Mouse (Mus musculus) splenic B cell, adult 2 months (primary cell): ENCODE data around the gene Timm10.

ENCODE experiments used
- DNase-seq: peaks from one replicate; pipeline ENCODE4 v3.0.0-alpha.2; 2011; ENCODE audit warnings: low read depth, low spot score
- H3K27me3 ChIP-seq: 2 replicates; pipeline ENCODE4 v1.6.1; 2012; ENCODE audit warnings: mild to moderate bottlenecking, low read length, moderate library complexity, mixed read lengths; ENCODE audit not compliant: control insufficient read depth, poor library complexity, insufficient read depth, severe bottlenecking
- H3K36me3 ChIP-seq: 2 replicates; pipeline ENCODE4 v1.6.1; 2012; ENCODE audit warnings: mild to moderate bottlenecking, low read length, moderate library complexity, mixed read lengths; ENCODE audit not compliant: control insufficient read depth, poor library complexity, insufficient read depth, severe bottlenecking

The Timm10 gene

GRCm38 (mm10) chr2:84859991-84860780 lies 33.4 kb downstream of the Timm10 start:
- Histone ChIP-seq H3K36me3 (no peaks in the 10 kb centered on the region), H3K27me3 (no peaks in the 10 kb centered on the region)
- DNase-seq = no peak

DNA sequence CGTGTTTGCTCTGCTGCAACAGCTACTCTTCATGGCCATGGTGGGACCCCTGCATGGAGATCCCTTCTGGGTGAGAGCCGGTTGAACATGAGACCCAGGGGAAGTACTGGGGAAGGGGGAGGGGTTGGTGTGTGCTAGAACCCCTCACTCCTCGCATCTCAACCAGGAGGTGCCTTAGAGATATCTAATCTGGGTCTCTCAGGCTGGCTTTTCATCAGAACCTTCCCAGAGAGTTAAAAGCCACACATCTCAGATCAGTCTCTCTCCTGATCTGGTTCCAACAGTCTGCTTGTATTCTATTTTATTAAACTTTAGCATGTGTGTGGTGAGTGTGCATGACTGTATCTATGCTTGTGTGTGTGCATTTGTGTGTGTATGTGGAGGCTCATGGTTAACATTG lies 34.6 kb downstream of the Timm10 start:
- DNase-seq = no peak
- Histone ChIP-seq H3K27me3 (no peaks in the 10 kb centered on the region), H3K36me3 (no peaks in the 10 kb centered on the region)

- Histone ChIP-seq H3K36me3 (no peaks in the 10 kb centered on the region), H3K27me3 (no peaks in the 10 kb centered on the region)
- DNase-seq = no peak
Observed at GRCm38 (mm10) chr2:84862231-84862630, 35.4 kb downstream of the Timm10 start.

GRCm38 (mm10) chr2:84865616-84866571 lies 39.1 kb downstream of the Timm10 start:
- DNase-seq = peak; percentile 70
- Histone ChIP-seq H3K27me3 (no peaks in the 10 kb centered on the region), H3K36me3 (no peaks in the 10 kb centered on the region)

GRCm38 (mm10) chr2:84868521-84868943 lies 41.7 kb downstream of the Timm10 start:
- no peaks in the 10 kb centered on the region for H3K27me3 ChIP-seq
- peak; percentile 79 for DNase-seq
- no peaks in the 10 kb centered on the region for H3K36me3 ChIP-seq

GRCm38 (mm10) chr2:84868977-84869376 lies 42.2 kb downstream of the Timm10 start:
- Histone ChIP-seq H3K27me3 (no peaks in the 10 kb centered on the region), H3K36me3 (no peaks in the 10 kb centered on the region)
- peak; percentile 11 for DNase-seq

GRCm38 (mm10) chr2:84870623-84871160 lies 43.9 kb downstream of the Timm10 start:
- DNase-seq = peak; percentile 59
- Histone ChIP-seq H3K27me3 (no peaks in the 10 kb centered on the region), H3K36me3 (no peaks in the 10 kb centered on the region)

GRCm38 (mm10) chr2:84872105-84872716 lies 45.4 kb downstream of the Timm10 start:
- no peaks in the 10 kb centered on the region for H3K36me3 ChIP-seq
- DNase-seq = peak; percentile 53
- H3K27me3 ChIP-seq = no peaks in the 10 kb centered on the region

DNA sequence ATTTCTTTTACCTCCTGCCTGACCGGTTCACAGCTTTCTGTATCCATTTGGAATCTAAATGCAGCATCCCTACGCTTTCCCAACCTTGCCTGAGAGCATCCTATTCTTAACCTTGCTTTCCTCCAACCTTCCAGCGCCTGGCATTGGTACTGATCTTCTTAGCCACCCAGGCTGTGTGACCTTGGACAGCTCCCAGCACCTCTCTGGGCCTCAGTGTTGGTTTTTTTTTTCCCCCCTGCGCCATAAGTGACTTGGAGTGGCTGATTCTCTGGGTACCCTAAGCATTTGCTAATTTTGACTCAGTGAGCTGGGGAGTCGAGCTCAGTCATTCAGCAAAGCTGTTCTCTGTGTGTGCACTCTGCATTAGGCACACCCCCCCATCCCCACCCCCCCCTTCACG lies 49.0 kb downstream of the Timm10 start:
- no peaks in the 10 kb centered on the region for H3K27me3 ChIP-seq
- DNase-seq = no peak
- H3K36me3 ChIP-seq = no peaks in the 10 kb centered on the region
